Mouse (Mus musculus): Measurements from ENCODE around the gene Zfp663.

Gene Zfp663

DNA sequence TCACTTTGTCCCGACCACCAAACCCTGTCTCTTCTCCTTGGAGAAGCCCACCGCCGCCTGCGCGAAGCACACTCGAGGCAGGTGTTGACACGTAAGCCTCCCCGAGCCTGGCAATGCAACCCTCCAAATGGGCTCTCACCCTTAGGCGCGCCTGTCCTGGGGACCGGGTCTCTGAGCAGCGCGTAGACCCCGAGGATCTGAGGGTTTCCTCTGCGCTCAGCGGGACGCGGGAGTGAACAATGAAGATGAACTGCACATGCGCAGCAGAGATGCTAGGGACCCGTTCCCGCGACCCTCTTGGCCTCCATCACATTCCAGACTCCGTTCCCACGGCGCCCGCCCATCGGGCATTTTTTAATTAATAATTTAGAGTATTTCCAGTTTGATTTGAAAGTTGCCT is at the start of gene Zfp663:
Gene Zfp663, minus strand, starts transcription at position 234 of the 400 bp plus-strand sequence.
- DNase-seq (ENCODE audit: low spot score in 2 of 2): no peak

DNA sequence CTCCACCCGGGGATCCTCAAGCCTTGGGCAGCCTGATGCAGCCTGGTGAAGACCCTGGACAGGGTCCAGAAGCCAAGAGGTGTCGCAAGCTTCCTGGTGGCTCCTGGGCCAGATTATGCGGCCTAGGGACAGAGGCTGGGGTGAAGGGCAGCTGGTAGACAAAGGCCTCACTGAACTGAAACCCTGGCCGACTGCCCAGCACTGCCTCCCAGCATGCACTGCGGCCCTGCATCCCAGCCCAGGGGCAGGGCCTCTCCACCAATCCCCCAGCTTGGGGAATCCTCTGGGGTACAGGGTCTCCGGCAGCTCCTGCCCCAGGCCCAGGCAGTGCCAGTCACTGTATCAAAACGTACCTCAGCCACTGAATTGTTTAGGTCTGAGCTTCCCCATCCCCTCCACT is 48.8 kb upstream of the Zfp663 start:
- DNase-seq (ENCODE audit: low spot score in 2 of 2): no peak

DNA sequence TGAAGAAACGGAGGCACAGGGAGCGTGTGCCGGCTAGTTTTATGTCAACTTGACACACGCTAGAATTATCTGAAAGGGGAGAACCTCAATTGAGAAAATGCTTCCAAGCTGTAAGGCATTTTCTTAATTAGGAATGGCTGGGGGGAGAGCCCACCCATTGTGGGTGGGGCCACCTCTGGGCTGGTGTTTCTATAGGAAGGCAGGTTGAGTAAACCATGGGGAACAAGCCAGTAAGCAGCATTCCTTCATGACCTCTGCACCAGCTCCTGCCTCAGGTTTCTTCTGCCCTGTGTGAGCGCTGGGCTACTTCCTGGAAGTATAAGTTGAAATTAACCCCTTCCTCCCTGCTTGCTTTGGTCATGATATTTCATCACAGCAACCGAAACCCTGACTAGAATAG is 47.3 kb upstream of the Zfp663 start:
- no peak for DNase-seq (ENCODE audit: low spot score in 2 of 2)

DNA sequence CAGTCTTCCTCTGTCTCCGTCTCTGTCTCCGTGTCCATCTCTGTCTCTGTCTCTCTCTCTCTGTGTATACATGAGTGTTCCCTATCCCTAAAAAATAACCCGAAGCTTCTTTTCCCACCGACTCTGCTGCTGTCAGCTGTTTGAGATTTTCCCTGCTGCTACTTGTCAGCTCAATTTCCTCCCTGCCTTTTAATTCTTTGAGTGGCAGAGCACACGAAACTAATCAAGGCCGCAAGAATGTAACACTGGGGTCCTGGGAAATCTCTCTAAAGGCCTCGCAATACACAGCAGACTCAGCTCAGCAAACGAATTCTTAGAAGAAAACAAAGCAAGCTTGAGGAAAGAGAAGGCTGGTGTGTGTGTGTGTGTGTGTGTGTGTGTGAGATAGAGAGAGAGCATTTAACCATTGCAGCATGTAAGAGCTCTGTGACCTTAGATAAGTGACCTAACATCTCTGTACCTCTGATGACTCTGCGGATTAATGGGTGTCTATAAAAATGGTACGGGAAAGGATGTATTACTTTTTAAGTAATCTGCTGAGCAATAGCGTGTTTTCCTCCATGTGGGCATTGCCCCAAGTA is 46.7 kb upstream of the Zfp663 start:
- DNase-seq (ENCODE audit: low spot score in 2 of 2): no peak

DNA sequence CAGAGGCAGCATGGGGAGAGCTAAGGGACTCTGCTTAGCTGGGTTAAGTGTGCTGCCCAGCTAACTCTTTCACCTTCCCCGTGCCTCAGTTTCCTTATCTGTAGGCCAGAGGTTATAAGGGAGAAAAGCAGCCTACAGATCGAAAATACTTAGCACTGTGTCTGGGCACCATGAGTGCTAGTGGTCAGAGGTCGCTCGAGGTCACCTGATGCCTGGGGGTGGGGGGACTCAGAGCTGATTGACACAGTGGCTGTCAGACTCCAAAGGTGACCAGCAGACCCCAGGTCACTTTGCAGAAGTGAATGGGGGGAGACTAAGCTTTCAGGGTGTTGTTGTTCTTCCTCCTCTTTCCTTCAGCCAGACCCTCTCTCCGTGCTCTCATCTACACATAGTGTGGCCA is 45.8 kb upstream of the Zfp663 start:
- no peak for DNase-seq (ENCODE audit: low spot score in 2 of 2)

DNA sequence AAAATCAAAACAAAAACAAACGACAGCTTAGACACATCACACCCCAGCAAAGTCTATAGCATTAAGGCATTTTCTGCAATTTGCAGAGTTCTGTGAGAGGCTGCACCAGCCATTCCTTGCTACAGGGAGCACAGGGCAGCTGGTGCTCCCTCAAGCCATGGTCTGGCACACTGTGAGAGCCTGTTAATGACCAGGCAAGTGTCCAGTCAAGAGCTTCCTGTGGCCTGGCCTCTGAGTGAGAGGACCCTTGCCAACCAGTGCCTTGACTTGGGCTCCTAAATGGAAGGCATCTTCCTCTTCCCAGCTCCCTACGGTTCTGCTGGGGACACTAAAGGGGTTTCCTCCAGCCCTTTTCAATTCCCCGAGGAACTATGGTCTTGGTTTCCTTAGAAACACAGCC is 45.4 kb upstream of the Zfp663 start:
- DNase-seq (ENCODE audit: low spot score in 2 of 2): no peak

DNA sequence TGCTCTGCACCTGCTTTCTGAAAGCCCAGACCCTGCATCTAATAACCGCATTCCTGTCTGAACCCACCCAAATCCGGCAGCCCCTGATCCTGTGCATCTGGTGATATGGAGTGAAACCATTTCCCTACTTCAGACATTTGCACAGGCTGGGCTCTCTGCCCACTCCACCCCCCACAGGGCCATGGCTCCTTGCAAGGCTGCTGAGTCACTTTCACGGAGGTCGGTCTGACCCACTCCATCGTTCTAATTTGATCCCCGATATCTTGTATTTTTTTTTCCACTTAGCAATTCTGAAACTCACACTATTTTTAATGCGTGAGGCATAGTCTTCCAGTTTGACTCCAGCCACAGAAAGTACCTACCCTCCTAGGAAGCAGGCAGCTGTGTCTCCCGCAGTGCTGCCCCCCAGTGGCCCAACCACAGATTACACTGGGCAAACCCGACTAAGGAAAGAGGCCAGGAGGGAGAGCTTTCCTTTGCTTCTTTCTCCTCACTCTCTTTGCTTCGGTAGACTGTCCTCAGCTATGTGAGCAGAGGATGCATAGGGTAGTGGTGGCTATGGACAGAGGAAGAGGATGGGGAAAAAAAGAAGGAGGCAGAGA is 39.3 kb upstream of the Zfp663 start:
- peak in 1 of 2 experiments; percentile 40 for DNase-seq (ENCODE audit: low spot score in 2 of 2)

DNA sequence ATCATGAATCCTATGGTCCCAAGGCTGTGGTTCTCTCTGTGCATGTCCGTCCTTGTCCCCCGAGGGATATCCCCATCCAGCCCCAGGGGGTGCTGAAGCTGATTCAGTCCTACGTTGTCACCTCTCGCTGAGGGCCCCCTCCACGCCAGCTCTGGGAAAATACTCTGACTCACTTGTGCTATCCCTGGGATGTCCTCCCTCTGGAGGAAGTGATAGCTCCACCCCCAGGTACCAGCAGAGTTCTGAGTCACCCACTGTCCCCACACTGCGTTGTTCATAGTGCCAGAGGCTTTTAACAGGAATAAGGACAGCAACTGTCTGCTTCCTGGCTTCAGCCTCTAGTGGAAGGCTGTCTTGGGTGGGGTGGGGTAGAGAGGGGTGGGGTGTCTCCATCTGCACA is 36.8 kb upstream of the Zfp663 start:
- DNase-seq (ENCODE audit: low spot score in 2 of 2): no peak

DNA sequence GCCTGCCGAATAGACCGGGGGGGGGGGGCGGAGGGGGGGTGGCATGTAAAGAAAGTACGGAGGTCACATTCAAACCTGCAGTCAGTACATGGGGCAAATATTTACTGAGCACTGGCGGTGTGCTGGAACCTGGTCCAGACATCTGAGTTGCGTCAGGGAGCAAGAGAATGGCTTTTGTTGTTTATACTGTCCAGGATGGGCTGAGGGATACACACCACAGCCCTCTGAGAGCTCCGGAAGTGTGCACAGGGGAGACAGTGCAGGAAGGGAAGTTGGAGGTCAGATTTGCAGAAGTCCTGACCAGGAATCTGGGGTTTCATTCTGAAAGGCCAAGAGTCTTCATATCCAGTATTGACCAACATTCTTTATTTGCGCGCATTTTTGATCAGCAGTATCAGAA is 36.4 kb upstream of the Zfp663 start:
- no peak for DNase-seq (ENCODE audit: low spot score in 2 of 2)

DNA sequence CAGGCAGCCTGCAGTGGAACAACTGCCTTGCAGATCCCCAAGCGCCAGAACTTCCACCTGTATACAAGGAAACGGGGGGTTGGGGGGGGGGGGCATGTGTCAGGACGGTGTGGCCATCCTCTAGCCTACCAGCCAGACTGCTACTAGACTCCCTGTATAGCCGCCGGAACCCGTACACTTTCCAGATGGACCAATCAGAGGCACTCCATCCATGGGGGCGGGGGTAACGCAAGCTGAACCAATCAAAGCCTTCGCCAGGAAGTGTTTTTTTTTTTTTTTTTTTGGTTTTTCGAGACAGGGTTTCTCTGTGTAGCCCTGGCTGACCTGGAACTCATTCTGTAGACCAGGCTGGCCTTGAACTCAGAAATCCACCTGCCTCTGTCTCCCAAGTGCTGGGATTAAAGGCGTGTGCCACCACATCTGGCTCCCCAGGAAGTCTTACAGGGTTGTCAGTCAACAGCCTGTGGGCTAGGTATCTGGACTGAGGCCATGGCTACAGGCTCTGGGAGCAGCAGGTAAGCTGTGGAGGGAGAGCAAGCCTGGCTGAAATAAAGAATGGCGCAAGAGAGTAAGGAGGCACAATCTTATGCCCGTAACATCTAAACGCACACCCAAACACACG is 29.7 kb upstream of the Zfp663 start:
- DNase-seq (ENCODE audit: low spot score in 2 of 2): no peak

DNA sequence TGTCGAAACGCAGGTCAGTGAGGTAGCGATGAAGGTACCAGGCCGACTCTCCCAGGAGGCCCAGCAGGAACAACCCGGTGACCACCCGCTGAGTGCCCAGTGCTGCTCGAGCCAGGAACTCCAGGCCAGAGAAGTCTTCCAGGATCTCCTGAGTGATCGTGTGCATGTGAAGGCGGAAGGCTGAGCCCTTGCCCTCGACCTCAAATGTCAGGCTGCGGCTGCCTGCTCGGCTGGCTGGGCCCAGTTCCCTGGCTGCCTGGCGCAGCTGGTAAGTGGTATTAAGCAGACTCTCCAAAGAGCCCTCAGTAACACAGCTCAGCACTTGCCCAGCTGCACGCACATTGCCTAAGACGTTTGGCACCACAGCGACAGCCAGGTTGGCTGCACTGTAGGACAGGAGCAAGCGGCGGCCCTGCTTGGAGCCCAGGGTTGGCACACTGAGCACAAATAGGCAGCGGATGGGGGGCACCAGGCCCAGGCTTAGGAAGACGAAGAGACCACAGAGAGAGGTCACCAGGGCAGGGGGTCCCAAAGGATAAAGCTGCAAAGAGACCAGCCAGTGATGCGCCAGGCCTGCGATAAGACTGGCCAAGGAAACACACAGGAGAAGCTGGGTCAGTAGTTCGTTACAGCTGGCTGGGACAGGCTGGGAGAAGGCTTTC is 29.1 kb upstream of the Zfp663 start:
- DNase-seq (ENCODE audit: low spot score in 2 of 2): no peak

DNA sequence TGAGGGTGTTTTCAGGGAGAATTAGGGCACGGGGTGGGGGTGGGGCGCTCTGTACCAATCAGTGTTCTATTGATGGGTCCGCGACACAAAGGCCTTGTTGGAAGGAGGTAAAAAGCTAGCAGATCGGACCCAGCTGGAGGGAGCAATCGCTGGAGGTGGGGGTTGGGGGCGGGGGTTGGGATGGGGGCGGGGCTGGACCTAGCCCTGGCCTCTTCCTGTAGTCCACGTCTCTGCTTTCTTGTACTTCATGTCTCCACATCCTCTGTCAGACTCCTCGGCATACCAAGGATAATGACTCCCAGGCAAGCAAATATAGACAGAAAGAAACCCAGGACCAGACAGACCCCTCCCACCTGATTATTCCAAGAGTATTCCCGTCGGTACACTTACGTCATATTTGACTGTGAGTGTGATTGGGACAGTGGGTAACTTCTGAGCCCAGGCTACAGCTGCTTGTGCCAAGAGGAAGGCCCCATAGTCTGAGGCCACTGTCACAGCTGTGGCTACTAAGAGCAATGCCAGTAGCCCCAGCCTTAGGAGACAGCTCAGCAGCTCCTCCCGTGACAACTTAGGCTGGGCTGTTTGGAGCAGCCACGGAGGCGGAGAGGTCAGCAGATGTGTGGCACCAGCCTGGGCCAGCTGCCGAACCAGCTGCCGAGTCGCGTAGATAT is 28.4 kb upstream of the Zfp663 start:
- no peak for DNase-seq (ENCODE audit: low spot score in 2 of 2)

DNA sequence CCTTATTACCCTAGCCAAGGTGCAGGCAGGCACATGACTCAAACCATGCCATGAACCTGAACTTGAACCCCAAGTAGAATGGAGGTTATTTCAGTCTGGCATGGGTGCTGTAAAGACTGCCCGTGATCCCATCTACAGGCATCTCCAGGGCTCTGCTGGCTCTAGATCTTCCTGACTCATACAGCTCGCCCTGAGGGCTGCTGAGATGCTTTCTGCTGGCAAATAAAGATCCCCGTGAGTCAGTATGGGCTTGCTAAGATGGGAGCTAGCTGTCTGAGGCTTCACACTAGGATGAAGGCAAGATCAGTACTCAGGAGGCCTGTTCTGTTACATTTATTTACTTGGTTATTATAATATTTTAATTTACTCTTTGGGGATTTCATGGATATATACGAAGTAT is 23.6 kb upstream of the Zfp663 start:
- DNase-seq (ENCODE audit: low spot score in 2 of 2): no peak

DNA sequence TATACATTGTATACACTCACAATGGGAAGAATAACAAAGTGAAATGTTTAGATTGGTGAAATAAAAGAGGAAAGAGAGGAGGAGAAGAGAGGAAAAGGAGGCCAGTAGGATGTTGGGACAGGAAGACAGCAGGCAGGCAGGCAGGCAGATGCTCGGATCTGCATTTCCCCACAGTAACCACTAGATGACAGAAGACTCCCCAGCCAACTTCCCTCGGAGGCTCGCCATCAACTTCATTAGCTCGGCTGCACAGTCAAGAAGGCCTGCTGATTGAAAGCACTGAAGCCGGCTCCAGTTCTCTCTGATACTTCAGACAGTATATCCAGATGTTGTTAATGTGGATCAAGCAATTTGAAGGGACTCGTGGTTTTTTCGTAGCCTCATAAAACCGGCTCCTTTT is 23.0 kb upstream of the Zfp663 start:
- DNase-seq (ENCODE audit: low spot score in 2 of 2): no peak

DNA sequence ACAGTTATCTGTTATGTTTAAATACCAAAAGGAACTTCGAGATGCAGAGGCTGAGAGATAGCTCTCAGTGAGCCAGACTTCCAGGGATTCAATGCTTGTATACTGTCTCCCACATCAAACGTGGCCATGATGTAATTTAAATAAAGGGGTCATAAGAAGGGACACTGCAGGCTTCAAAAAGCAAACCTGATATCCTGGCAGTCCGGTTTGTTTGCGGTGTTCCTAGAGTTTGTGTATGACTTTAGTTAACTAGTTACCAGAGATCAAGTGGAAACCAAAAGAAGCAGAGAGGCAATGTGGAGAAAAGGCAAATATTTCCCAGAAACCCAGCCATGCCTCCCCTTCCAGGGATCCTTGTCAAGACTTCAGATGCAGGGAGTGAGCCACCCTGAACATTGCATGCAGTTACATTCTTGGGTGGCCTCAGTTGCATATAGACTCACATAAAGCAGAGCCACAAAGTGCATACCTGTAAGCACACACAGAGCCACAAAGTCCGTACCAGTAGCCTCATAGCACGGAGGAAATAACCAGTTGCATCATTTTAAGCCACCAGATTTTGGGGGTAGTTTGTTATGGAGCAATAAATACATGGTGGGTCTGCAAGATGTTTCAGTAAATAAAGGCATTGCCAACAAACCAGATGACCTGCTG is 20.9 kb upstream of the Zfp663 start:
- no peak for DNase-seq (ENCODE audit: low spot score in 2 of 2)

DNA sequence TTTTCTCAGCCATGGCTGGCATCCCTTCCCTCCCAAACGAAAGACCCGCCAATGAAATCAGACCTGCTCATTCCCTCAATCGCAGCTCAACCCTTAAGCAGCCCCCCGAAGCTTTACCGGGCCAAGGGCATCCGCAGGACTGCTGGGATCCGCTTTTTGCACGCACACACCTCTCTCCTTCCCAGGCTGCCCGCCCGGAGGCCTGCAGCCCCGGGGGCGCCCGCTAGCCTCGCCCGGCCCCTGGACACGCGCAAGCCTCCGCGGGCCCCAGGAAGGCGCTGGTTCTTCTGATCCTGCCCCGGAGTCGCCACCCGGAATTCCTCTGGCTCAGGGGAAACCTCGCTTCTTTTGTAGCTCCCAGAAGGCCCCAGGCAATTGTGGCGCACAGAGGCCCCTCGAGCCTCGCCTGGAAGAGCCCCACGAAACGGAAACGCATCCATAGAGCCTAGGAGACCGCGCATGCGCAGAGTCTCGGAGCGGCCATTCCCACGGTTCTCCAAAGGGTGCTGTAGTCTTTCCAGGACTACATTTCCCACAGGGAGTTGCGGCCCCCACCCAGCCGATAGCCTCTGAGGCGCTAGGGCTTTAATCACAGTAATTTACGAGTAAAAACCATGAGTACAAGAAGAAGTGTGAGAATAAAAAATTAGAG is 19.4 kb upstream of the Zfp663 start, which contains the start of gene Zfp334:
Gene Zfp334, minus strand, starts transcription at position 416 of the 652 bp plus-strand sequence.
- DNase-seq (ENCODE audit: low spot score in 2 of 2): peak in 1 of 2 experiments; percentile 23

DNA sequence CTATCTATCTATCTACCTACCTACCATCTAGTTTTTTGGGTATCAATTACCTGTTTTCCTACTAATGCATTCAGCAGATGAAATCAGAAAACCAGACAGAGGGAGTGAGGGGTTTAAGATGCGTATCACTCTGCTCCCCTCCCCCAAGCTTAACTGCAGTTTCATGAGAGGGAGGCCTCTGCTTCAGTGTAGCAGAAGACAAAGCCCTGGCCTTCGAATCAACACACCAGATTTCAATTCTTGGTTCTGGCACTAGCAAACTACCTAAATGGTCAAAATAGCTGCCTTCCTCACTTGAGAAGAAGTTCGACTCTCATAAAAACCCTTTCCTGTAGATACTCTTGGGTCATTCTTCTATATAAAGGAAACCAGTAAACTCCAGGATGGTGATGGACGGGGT is 18.8 kb upstream of the Zfp663 start:
- no peak for DNase-seq (ENCODE audit: low spot score in 2 of 2)

DNA sequence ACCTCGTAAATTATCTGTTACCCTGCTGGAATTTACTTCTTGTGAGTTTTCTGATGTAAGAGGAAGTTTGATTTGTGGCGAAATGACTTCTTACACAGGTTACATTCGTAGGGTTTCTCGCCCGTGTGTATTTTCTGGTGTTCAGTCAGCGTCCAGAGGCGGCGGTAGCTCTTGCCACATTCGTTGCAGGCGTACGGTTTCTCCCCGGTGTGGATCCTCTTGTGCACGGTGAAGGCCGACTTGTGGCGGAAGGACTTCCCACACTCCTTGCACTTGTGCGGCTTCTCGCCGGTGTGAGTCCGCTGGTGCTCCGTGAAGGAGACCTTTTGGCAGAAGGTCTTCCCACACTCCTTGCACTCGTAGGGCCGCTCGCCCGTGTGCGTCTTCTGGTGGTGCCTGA is 11.5 kb upstream of the Zfp663 start:
- no peak for DNase-seq (ENCODE audit: low spot score in 2 of 2)

DNA sequence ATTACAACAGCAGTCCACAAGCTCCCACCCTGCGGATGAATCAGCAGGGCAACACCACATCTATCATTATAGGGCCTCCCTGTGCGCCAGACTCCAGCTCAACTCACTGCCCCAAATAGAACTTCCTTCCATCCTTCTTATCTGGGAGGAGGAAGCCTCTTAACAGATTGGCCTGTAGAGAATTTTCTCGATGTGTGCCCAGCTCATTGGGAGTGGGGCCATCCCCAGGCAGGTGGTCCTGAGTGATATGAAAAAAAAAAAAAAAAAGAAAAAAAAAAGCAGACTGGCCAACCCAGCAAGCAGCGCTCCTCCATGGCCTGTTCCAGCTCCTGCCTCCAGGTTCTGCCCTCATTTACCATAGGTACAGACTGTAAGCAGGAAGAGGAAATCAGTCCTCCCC is 7.5 kb upstream of the Zfp663 start:
- DNase-seq (ENCODE audit: low spot score in 2 of 2): no peak

DNA sequence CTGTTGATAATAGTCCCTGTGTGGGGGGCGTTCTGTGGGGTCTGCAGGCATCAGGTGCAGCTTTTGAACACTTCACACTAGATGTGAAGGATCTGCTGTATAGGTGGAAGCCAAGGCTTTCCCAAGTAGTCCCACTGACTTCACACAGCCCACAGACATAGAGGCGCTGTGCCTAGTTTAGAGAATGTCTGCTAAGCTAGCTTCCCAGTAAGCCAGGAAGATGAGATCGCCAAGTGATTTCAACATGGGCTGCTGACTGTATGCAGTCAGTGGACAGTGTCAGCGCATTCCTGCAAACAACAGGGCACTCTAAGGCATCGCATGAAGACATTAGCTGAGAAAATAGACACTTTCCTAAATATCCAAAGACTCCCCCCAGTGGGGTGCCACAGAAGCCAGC is 6.9 kb upstream of the Zfp663 start:
- DNase-seq (ENCODE audit: low spot score in 2 of 2): no peak

DNA sequence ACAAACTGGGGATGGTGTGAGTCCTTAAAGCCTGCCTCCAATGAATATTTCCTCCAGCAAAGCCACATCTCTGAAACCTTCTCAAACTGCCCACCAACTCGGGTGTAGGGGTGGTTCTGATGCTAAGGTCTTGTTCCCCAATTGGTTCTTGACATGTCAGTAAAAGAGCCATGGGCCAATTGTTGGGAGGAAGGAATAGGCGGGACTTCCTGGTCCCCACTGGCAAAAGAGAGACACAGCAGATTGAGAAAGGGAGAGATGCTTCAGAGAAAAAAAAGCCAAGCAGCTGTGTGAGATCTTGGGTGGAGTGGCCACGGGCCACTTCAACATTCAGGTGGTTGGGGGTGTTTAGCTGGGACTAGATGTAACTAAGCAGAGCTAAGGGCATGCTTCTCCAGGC is 2.5 kb upstream of the Zfp663 start:
- no peak for DNase-seq (ENCODE audit: low spot score in 2 of 2)
